Mouse (Mus musculus) liver, embryonic 15.5 days (tissue): ENCODE data around the gene Psen2. TPM values are rescaled to one million over a fixed set of nuclear protein-coding genes. Genes with fewer than 3 reads are reported as not detected.

Source experiments
- ATAC-seq: fragments of 200-750 bp; cut with Nextera tagmentation; 2 replicates; pipeline ENCODE4 v1.8.0; 2017; ENCODE audit warnings: moderate number of reproducible peaks, mild to moderate bottlenecking, moderate library complexity; ENCODE audit not compliant: insufficient read depth
- H3K27ac ChIP-seq: fragments of 300-500 bp; sonication (generic); replicated peaks from 2 replicates; pipeline ENCODE4 v1.5.1; 2015; ENCODE audit warnings: mild to moderate bottlenecking, inconsistent platforms
- H3K27me3 ChIP-seq: fragments of 300-500 bp; sonication (generic); 2 replicates; pipeline ENCODE4 v1.6.1; 2015; ENCODE audit warnings: mild to moderate bottlenecking, inconsistent platforms
- H3K36me3 ChIP-seq: fragments of 300-500 bp; sonication (generic); replicated peaks from 2 replicates; pipeline ENCODE4 v1.6.1; 2015; ENCODE audit warnings: moderate library complexity, mild to moderate bottlenecking, inconsistent platforms
- H3K4me1 ChIP-seq: fragments of 300-500 bp; sonication (generic); replicated peaks from 2 replicates; pipeline ENCODE4 v1.6.1; 2015; ENCODE audit warnings: inconsistent platforms
- H3K4me2 ChIP-seq: fragments of 300-500 bp; sonication (generic); 2 replicates; pipeline ENCODE4 v1.6.1; 2015; ENCODE audit warnings: moderate library complexity, mild to moderate bottlenecking, inconsistent platforms
- H3K4me3 ChIP-seq: fragments of 300-500 bp; sonication (generic); replicated peaks from 2 replicates; pipeline ENCODE4 v1.5.1; 2015; ENCODE audit warnings: mild to moderate bottlenecking, inconsistent platforms
- H3K9ac ChIP-seq: fragments of 300-500 bp; sonication (generic); 2 replicates; pipeline ENCODE4 v1.6.1; 2015; ENCODE audit warnings: moderate library complexity, mild to moderate bottlenecking, inconsistent platforms
- H3K9me3 ChIP-seq: fragments of 300-500 bp; sonication (generic); replicated peaks from 2 replicates; pipeline ENCODE4 v1.6.1; 2016; ENCODE audit warnings: inconsistent platforms
- WGBS: fragments of 180-500 bp; shearing (Covaris S2); methylation state at CpG from one replicate; pipeline ENCODE4 v1.1.7; 2015; ENCODE audit warnings: mixed read lengths; ENCODE audit not compliant: insufficient replicate concordance; 5-methylcytosine and 5-hydroxymethylcytosine counted together
- polyA plus RNA-seq: library from polyadenylated mRNA; unstranded; fragments of >200 nt; fragmentation: Nextera tagmentation; extraction: Ambion mirVana; gene quantifications from 2 replicates; pipeline ENCODE4 v1.2.1, GENCODE M21; 2015

Psen2 gene
- polyA plus RNA-seq, 1 experiment from 2014 or later: 27.0 TPM

DNA sequence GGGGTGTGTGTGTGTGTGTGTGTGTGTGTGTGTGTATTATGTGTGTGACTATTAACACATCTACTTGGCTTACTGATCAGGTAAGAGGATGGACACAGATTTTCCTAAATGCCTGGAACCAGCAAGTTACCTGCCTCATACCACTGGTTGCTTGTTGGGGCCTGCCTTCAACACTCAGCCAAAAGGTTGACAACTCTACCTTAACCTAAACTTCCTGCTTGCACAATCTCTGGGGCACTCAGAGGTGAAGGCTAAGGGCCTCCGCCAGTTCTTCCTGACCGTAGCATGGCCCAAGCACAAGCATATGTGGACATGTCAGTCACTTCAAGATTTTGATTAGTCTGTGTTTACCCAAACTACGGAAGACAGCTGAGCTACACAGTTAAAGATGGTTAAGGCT lies 65.3 kb downstream of the Psen2 start:
- no peak overlapping the region for H3K4me3 ChIP-seq

GRCm38 (mm10) chr1:180196508-180196907 lies 66.7 kb downstream of the Psen2 start:
- peak overlapping the region; percentile 97 for H3K4me2 ChIP-seq
- H3K9ac ChIP-seq: peak overlapping the region; percentile 51
- peak overlapping the region; percentile 76 for H3K4me3 ChIP-seq
- no peaks in the 10 kb centered on the region for H3K36me3 ChIP-seq
- no peaks in the 10 kb centered on the region; the same call in 1 of the 2 replicates for H3K27me3 ChIP-seq
- no peak for ATAC-seq
- WGBS: 85% methylated on average over 9 of the region's 9 CpGs
- no peaks in the 10 kb centered on the region for H3K9me3 ChIP-seq
- 0 out of 2 replicates have a peak overlapping the region, but pooled peaks have one; percentile 55 for H3K27ac ChIP-seq
- H3K4me1 ChIP-seq: peaks cover 41% of the 10 kb centered on the region

More for the DNA sequence above, 65.3 kb downstream of the Psen2 start:
- 69% methylated on average over 3 of the region's 3 CpGs for WGBS
- Histone ChIP-seq H3K9me3 (no peaks in the 10 kb centered on the region), H3K9ac (no peak overlapping the region), H3K4me2 (no peak overlapping the region), H3K36me3 (no peaks in the 10 kb centered on the region), H3K4me1 (peaks cover 31% of the 10 kb centered on the region), H3K27me3 (no peaks in the 10 kb centered on the region; the same call in 1 of the 2 replicates), H3K27ac (no peak overlapping the region)
- no peak for ATAC-seq

GRCm38 (mm10) chr1:180195703-180196381 lies 67.4 kb downstream of the Psen2 start:
- no peaks in the 10 kb centered on the region for H3K9me3 ChIP-seq
- H3K27me3 ChIP-seq: no peaks in the 10 kb centered on the region; the same call in 1 of the 2 replicates
- H3K4me2 ChIP-seq: peak overlapping the region; percentile 97
- peak overlapping the region; percentile 76 for H3K4me3 ChIP-seq
- peak overlapping the region; percentile 74 for H3K27ac ChIP-seq
- no peaks in the 10 kb centered on the region for H3K36me3 ChIP-seq
- H3K4me1 ChIP-seq: peaks cover 41% of the 10 kb centered on the region
- H3K9ac ChIP-seq: peak overlapping the region; percentile 66
- peak; percentile 99 for ATAC-seq
- under 1% methylated on average over 57 of the region's 57 CpGs for WGBS

DNA sequence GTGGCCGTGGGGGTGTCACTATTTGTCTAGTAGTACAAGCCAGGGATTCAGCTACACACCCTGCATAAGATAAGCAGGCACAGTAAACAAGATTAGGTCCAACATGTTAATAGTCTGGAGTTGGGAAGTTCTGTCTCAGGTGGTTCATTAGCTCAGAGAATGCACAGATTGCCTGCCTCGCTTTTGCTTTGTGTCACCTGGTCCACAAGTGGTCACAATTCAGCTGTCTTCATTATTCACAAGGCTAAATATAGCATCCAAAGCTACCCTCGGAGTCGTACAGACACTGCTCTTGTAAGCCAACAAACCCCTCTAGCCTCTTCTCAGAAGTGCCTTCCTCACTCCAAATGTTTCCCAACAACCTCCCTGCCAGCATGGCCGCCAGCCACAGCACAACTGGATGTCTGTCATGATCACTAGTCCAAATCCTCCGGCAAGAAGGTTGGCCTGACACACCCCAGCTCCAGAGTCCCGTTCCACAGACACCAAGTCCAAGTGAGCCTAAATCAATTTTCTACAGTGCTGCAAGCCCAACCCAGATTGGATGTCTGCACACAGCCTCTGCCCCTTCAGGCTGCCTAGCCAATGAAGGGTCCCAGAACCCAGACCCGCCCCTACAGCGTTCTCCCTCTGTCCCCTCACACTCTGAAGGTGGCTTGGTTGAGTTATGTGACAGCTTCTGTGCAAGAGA lies 68.3 kb downstream of the Psen2 start:
- peak overlapping the region; percentile 74 for H3K27ac ChIP-seq

GRCm38 (mm10) chr1:180194048-180194447 lies 69.2 kb downstream of the Psen2 start:
- H3K9ac ChIP-seq: no peak overlapping the region

More for the DNA sequence above, 68.3 kb downstream of the Psen2 start:
- ATAC-seq: peak; percentile 23
- peaks cover 41% of the 10 kb centered on the region for H3K4me1 ChIP-seq
- no peaks in the 10 kb centered on the region; the same call in 1 of the 2 replicates for H3K27me3 ChIP-seq
- H3K9ac ChIP-seq: peak overlapping the region; percentile 66
- peak overlapping the region; percentile 97 for H3K4me2 ChIP-seq
- no peaks in the 10 kb centered on the region for H3K36me3 ChIP-seq
- 18% methylated on average over 9 of the region's 9 CpGs for WGBS
- H3K9me3 ChIP-seq: no peaks in the 10 kb centered on the region
- H3K4me3 ChIP-seq: peak overlapping the region; percentile 76

DNA sequence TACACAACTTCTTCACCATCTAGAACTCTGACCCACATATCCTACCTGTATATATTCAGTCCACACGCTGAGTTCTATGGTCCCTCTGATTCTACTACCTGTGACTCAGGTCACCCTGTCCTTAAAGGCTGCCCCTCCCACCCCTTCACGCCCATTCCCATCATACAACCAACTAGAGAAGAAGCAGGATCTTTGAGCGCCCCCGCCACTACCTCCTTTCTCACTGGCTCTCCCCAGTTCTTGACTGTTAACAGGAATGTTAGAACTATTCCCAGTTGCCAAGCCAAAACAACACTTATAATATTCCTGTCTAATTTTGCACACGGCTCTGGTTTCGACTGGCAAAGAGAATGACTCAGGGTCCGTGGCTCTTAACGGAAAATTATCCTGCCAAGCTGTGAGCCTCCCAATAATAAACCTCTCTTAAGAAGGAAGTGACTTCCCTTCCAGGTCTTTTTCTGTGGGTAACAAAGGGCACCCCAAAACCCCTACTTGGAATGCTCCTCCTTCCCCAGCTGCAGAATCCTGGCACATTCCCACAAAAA lies 69.8 kb downstream of the Psen2 start:
- 71% methylated on average over 8 of the region's 8 CpGs for WGBS
- no peak overlapping the region for H3K4me2 ChIP-seq
- no peaks in the 10 kb centered on the region for H3K9me3 ChIP-seq
- H3K9ac ChIP-seq: no peak overlapping the region
- no peaks in the 10 kb centered on the region for H3K36me3 ChIP-seq
- H3K4me3 ChIP-seq: no peak overlapping the region
- no peak for ATAC-seq
- peaks cover 41% of the 10 kb centered on the region for H3K4me1 ChIP-seq
- H3K27me3 ChIP-seq: no peaks in the 10 kb centered on the region
- H3K27ac ChIP-seq: no peak overlapping the region

More at GRCm38 (mm10) chr1:180194048-180194447, 69.2 kb downstream of the Psen2 start:
- Histone ChIP-seq H3K4me1 (peaks cover 41% of the 10 kb centered on the region), H3K36me3 (no peaks in the 10 kb centered on the region), H3K4me2 (peak overlapping the region; percentile 97), H3K27ac (0 out of 2 replicates have a peak overlapping the region, but pooled peaks have one; percentile 42), H3K27me3 (no peaks in the 10 kb centered on the region; the same call in 1 of the 2 replicates), H3K4me3 (no peak overlapping the region), H3K9me3 (no peaks in the 10 kb centered on the region)
- 77% methylated on average over 9 of the region's 9 CpGs for WGBS
- ATAC-seq: no peak

GRCm38 (mm10) chr1:180192866-180193265 lies 70.4 kb downstream of the Psen2 start:
- ATAC-seq: no peak
- 0 out of 2 replicates have a peak, but pooled peaks cover 4% of the 10 kb centered on the region for H3K36me3 ChIP-seq
- no peak overlapping the region for H3K4me2 ChIP-seq
- H3K27ac ChIP-seq: no peak overlapping the region
- H3K9me3 ChIP-seq: no peaks in the 10 kb centered on the region
- H3K4me1 ChIP-seq: peaks cover 41% of the 10 kb centered on the region
- H3K27me3 ChIP-seq: no peaks in the 10 kb centered on the region
- H3K9ac ChIP-seq: no peak overlapping the region
- 15% methylated on average over 4 of the region's 4 CpGs for WGBS
- no peak overlapping the region for H3K4me3 ChIP-seq

DNA sequence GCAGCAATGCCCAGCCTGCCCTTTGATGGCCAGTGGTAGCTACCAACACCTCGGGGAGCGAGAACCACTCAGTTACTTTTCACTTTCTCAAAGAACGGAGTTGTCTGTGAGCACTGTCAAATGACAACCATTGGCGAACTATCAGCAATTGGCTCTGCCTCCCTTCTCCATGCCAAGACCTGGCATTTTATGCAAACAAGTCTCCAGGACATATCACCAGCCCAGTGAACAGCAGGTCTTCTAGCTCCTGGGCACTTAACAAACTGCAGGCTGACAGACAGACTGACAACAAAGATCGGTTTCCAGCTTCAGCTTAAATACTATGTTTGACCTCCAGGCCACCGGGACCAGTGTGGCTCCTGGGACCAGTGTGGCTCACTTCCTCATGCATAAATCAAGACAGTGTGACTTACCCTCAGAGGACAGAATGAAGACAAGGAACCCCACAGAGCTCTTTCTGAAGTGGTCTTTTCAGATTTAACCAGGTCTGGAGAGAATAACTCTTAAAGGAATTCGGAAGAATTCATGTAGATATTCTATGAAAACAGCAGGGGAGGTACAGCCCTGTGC lies 71.5 kb downstream of the Psen2 start:
- ATAC-seq: no peak
- no peak overlapping the region for H3K9ac ChIP-seq
- H3K9me3 ChIP-seq: no peaks in the 10 kb centered on the region
- H3K4me2 ChIP-seq: no peak overlapping the region
- WGBS: 45% methylated on average over 7 of the region's 7 CpGs
- no peak overlapping the region for H3K27ac ChIP-seq
- H3K36me3 ChIP-seq: 0 out of 2 replicates have a peak, but pooled peaks cover 4% of the 10 kb centered on the region
- peaks cover 41% of the 10 kb centered on the region for H3K4me1 ChIP-seq
- no peak overlapping the region for H3K4me3 ChIP-seq
- no peaks in the 10 kb centered on the region for H3K27me3 ChIP-seq

- Histone ChIP-seq H3K9ac (no peak overlapping the region), H3K4me3 (no peak overlapping the region), H3K4me2 (no peak overlapping the region), H3K27me3 (no peaks in the 10 kb centered on the region), H3K36me3 (0 out of 2 replicates have a peak, but pooled peaks cover 4% of the 10 kb centered on the region), H3K27ac (no peak overlapping the region), H3K9me3 (no peaks in the 10 kb centered on the region), H3K4me1 (peaks cover 37% of the 10 kb centered on the region)
- WGBS: 68% methylated on average over 8 of the region's 8 CpGs
- ATAC-seq: no peak
Observed at GRCm38 (mm10) chr1:180191112-180191511, 72.1 kb downstream of the Psen2 start.

GRCm38 (mm10) chr1:180188951-180189350 lies 74.3 kb downstream of the Psen2 start:
- 76% methylated on average over 4 of the region's 4 CpGs for WGBS
- no peak for ATAC-seq

More at GRCm38 (mm10) chr1:180188951-180189350, 74.3 kb downstream of the Psen2 start:
- 0 out of 2 replicates have a peak, but pooled peaks cover 4% of the 10 kb centered on the region for H3K36me3 ChIP-seq
- no peaks in the 10 kb centered on the region for H3K9me3 ChIP-seq
- H3K4me1 ChIP-seq: peaks cover 38% of the 10 kb centered on the region
- H3K9ac ChIP-seq: no peak overlapping the region
- no peak overlapping the region for H3K4me2 ChIP-seq
- H3K27me3 ChIP-seq: no peaks in the 10 kb centered on the region
- H3K27ac ChIP-seq: no peak overlapping the region
- no peak overlapping the region for H3K4me3 ChIP-seq
